Mouse (Mus musculus) G1E (cell line): ENCODE measurements around the gene Tbc1d15.

ENCODE experiments used
- CTCF ChIP-seq: IDR thresholded peaks from 2 replicates; pipeline ENCODE4 v1.5.1; 2012; ENCODE audit warnings: low read depth, low read length, inconsistent platforms, mixed read lengths
- GATA1 ChIP-seq: IDR thresholded peaks from 2 replicates; pipeline ENCODE4 v1.6.1; 2012; ENCODE audit warnings: borderline replicate concordance, low read length, inconsistent platforms, mixed read lengths

- no peak for TF ChIP-seq CTCF
- no peak for TF ChIP-seq GATA1
These were observed at the start of gene Tbc1d15 for GRCm38 (mm10) chr10:115251088-115251934.
